Mouse (Mus musculus) C2C12 (cell line): ENCODE data around the gene Wdr74. TPM values are rescaled to one million over a fixed set of nuclear protein-coding genes. Genes with fewer than 3 reads are reported as not detected.
A peak's percentile ranks its signal among the peaks of the same experiment; 100 is the strongest.

Experiments
- H3K27me3 ChIP-seq: one replicate; pipeline ENCODE4 v1.6.1; 2011; ENCODE audit not compliant: control insufficient read depth, insufficient read depth, insufficient read length
- H3K36me3 ChIP-seq: one replicate; pipeline ENCODE4 v1.6.1; 2011; ENCODE audit not compliant: control insufficient read depth, insufficient read depth
- H3K4me3 ChIP-seq: one replicate; pipeline ENCODE4 v1.5.1; 2011; ENCODE audit warnings: mild to moderate bottlenecking, control low read depth; ENCODE audit not compliant: poor library complexity, insufficient read depth, severe bottlenecking
- H3K79me2 ChIP-seq: one replicate; pipeline ENCODE4 v1.6.1; 2011; ENCODE audit not compliant: control insufficient read depth, insufficient read depth
- H3K79me3 ChIP-seq: one replicate; pipeline ENCODE4 v1.6.1; 2011; ENCODE audit warnings: low read depth, control low read depth
- H3ac ChIP-seq: one replicate; pipeline ENCODE3; 2011; ENCODE audit warnings: low read depth; ENCODE audit not compliant: control insufficient read depth, insufficient read length
- CEBPB ChIP-seq: IDR thresholded peaks from one replicate; pipeline ENCODE4 v1.6.1; 2011; ENCODE audit warnings: low read depth, mild to moderate bottlenecking, control low read depth, moderate library complexity
- CTCF ChIP-seq: IDR thresholded peaks from one replicate; pipeline ENCODE4 v1.5.1; 2011; ENCODE audit not compliant: control insufficient read depth, insufficient read depth, insufficient read length
- FOSL1 ChIP-seq: IDR thresholded peaks from one replicate; pipeline ENCODE4 v1.8.0; 2011; ENCODE audit warnings: mild to moderate bottlenecking, low read length; ENCODE audit not compliant: poor library complexity, insufficient read depth, severe bottlenecking
- MAX ChIP-seq: IDR thresholded peaks from one replicate; pipeline ENCODE4 v1.6.1; 2011; ENCODE audit warnings: mild to moderate bottlenecking, control low read depth
- MYOD1 ChIP-seq: IDR thresholded peaks from one replicate; pipeline ENCODE4 v1.6.1; 2011; ENCODE audit warnings: low read depth; ENCODE audit not compliant: control insufficient read depth, insufficient read length
- MYOG ChIP-seq: IDR thresholded peaks from one replicate; pipeline ENCODE4 v1.6.1; 2011; ENCODE audit not compliant: control insufficient read depth, insufficient read length; ENCODE audit errors: extremely low read depth
- USF1 ChIP-seq: IDR thresholded peaks from one replicate; pipeline ENCODE4 v1.6.1; 2011; ENCODE audit warnings: low read depth, mild to moderate bottlenecking, control low read depth, moderate library complexity
- long read RNA-seq, 2 experiments: library from polyadenylated mRNA; unstranded; transcript quantifications; one replicate each; pipeline ENCODE4 v2.0.0; 2019 to 2020
- polyA plus RNA-seq: library from polyadenylated mRNA; unstranded; fragments of >200 nt; fragmentation: generic; extraction: Trizol; gene quantifications from one replicate; pipeline ENCODE4 v1.2.1, GENCODE M21; 2012; ENCODE audit warnings: missing spikeins

The Wdr74 gene
- 116 TPM for polyA plus RNA-seq
- long read RNA-seq, experiment 1, transcript Wdr74-201 (11 exons, 1,204 nt) = major isoform, 22 of 26 reads
- long read RNA-seq, experiment 1, partial matches to known transcripts = 1 of 26 reads
- long read RNA-seq, experiment 1, other reads (novel, unspliced or antisense) = 2 of 26 reads
- long read RNA-seq, experiment 2, transcript Wdr74-201 (11 exons, 1,204 nt) = major isoform, 39 of 45 reads
- long read RNA-seq, experiment 2, partial matches to known transcripts = 0 of 45 reads
- long read RNA-seq, experiment 2, other reads (novel, unspliced or antisense) = 6 of 45 reads

DNA sequence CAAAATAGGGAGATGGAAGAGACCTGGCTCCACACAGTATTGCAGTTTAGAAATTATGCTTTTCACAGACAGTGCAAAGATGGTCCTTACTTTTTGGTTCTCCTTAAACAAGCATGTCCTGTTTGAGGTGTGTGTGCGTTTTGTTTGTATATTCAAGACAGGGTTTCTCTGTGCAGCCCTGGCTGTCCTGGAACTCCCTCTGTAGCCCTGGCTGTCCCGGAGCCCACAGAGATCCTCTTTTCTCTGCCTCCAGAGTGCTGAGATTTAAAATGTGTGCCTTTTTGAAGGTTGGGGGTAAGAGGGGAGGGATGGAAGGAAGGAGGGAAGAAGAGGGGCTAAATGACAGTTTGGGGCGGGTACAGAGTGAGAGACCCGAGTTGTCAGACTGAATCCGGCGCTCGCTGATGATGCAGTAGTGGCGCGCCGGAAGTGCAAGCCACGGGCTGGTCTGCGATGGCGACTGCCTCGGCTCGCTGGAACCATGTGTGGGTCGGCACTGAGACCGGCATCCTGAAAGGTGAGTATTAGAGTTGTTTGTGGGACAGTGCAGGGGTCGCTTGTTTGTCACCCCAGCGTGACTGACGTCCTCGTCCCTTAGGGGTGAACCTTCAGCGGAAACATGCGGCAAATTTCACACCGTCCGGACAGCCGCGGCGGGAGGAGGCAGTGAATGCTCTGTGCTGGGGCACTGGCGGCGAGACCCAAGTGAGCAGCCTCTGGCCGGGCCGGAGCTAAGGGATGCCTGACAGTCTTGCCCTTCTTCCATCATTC lies at the start of gene Wdr74:
Wdr74 (plus strand) TSS at position 439 of the 771 bp plus-strand sequence.
- Histone ChIP-seq H3K79me3 (peaks cover 24% of the 10 kb centered on the region), H3ac (peak within 1 kb of the TSS; percentile 65), H3K79me2 (peaks cover 35% of the 10 kb centered on the region), H3K36me3 (peaks cover 35% of the 10 kb centered on the region), H3K4me3 (peak within 1 kb of the TSS; percentile 90), H3K27me3 (no peaks in the 10 kb centered on the region)
- TF ChIP-seq MYOG = no peak
- TF ChIP-seq MAX = peak; percentile 91
- no peak for TF ChIP-seq USF1

DNA sequence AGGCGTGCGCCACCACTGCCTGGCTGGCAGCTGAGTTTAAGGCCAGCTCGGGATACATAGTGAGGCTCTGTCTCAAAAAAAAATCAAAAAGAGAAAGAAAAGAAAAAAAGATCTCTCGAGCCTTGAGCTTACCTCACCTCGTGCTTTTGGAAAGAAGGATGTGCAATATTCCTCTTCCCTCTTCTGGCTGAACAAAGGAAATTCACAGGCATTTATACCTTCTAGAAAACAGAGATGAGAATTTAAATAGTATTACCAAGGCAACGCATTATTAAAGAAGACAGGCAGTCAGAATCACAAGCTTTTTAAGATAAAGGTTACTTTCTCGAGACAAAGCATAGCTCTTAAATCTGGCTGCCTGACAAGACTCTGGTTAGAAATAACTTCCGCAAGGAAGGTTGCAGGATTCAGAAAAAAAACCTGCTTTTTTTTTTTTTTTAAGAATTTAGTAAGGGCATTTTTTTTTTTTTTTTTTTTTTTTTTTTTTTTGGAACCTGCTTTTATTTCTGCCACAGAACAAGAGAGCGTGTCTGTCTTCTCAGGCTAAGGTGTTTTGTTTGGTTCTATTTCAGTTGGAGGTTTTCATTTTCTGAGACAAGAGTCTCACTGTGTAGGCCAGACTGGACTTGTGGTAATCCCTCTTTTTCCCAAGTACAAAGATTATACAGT lies 43.6 kb upstream of the Wdr74 start:
- H3K79me3 ChIP-seq = no peaks in the 10 kb centered on the region

DNA sequence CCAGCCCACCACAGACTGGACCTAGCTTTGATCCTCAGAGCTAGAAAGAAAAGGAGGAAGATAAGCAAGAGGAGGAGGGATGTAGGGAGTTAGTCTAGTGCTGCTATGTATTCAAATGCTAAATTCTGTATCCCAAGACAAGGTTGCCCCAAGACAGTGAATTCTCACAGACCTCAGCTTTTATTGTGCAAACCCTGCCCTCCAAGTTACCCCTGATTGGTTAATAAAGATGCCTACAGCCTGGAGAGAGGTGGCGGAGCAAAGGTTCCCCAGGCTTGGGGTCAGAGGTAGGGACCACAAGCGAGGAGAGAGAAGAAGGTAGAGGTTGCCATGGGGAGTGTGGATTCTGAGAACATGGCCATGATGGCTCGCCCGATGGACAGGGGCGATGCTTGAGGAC lies 42.9 kb upstream of the Wdr74 start:
- H3K79me2 ChIP-seq = no peaks in the 10 kb centered on the region
- TF ChIP-seq CEBPB (no peak), USF1 (no peak), CTCF (no peak)
- H3K27me3 ChIP-seq = no peaks in the 10 kb centered on the region
- no peaks in the 10 kb centered on the region for H3K79me3 ChIP-seq
- H3ac ChIP-seq = no peak overlapping the region
- H3K36me3 ChIP-seq = no peaks in the 10 kb centered on the region
- H3K4me3 ChIP-seq = no peak overlapping the region

More for the DNA sequence above, 43.6 kb upstream of the Wdr74 start:
- H3K4me3 ChIP-seq = no peak overlapping the region
- no peaks in the 10 kb centered on the region for H3K79me2 ChIP-seq
- H3K27me3 ChIP-seq = no peaks in the 10 kb centered on the region
- H3K36me3 ChIP-seq = no peaks in the 10 kb centered on the region
- TF ChIP-seq CEBPB (no peak), MAX (no peak)
- H3ac ChIP-seq = no peak overlapping the region

DNA sequence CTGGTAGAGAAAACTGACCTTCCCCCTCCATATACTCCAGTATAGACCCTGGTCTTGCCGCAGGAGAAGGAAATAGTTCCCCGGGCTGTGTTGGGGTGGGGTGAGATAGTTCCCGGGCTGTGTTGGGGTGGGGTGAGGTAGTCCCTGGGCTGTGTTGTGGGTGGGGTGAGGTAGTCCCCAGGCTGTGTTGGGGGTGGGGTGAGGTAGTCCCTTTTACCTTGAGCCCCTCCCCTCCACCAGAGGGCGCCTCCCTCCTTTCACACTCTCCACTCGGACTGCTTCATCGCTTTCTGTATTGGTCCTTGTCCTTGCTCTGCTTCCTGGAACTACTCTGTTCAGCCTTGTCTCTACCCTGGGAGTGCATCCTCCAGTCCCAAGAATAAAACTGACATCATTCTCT lies 40.3 kb upstream of the Wdr74 start:
- Histone ChIP-seq H3K27me3 (no peaks in the 10 kb centered on the region), H3ac (no peak overlapping the region), H3K79me2 (no peaks in the 10 kb centered on the region), H3K79me3 (no peaks in the 10 kb centered on the region), H3K4me3 (no peak overlapping the region), H3K36me3 (no peaks in the 10 kb centered on the region)
- no peak for TF ChIP-seq FOSL1
- TF ChIP-seq CTCF = peak; percentile 29

DNA sequence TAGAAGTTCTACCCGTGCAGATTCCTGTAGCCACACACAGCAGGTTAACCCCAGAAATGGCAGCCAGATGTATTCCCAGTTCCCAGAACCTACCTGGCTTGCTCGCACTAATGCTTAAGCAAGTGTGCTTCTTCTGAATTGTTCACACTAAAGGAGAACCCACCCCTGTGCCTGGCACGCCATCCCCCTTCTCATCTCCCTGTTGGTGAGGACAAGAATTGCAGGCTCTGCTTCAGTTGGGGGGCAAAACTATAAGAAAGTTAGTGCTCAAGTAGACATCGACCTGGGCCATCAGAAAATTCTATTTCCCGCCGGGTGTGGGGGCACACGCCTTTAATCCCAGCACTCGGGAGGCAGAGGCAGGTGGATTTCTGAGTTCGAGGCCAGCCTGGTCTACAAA lies 36.0 kb upstream of the Wdr74 start:
- Histone ChIP-seq H3K36me3 (no peaks in the 10 kb centered on the region), H3K4me3 (no peak overlapping the region), H3ac (no peak overlapping the region), H3K79me2 (no peaks in the 10 kb centered on the region), H3K79me3 (no peaks in the 10 kb centered on the region), H3K27me3 (no peaks in the 10 kb centered on the region)
- TF ChIP-seq FOSL1 (no peak), MYOD1 (no peak), MAX (no peak), USF1 (no peak), CTCF (no peak), CEBPB (no peak), MYOG (no peak)

DNA sequence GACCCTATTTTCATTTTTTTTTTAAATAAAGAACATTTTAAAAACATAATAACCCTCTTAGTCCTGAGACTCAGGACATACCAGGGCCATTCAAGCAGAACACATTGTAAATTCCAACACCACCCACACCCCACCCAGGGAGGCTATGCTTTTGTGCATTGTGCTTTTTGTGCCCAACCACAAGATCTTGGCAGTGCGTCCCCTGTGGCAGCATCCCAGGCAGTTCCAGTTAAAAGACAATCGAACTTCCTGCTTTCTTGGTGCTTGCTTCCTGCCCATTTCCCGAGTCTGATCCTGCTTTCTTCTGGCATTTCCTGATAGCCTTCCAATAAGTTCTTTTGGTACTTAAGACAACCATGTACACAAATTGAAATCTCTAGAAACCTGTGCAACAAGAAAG lies 33.2 kb upstream of the Wdr74 start:
- no peak for TF ChIP-seq CTCF
- no peak for TF ChIP-seq CEBPB
- no peak for TF ChIP-seq FOSL1
- no peak for TF ChIP-seq MYOD1
- TF ChIP-seq USF1 = no peak
- TF ChIP-seq MAX = no peak
- no peak for TF ChIP-seq MYOG
- H3K79me2 ChIP-seq = no peaks in the 10 kb centered on the region
- H3ac ChIP-seq = no peak overlapping the region
- no peaks in the 10 kb centered on the region for H3K79me3 ChIP-seq
- no peaks in the 10 kb centered on the region for H3K27me3 ChIP-seq
- H3K36me3 ChIP-seq = peaks cover 13% of the 10 kb centered on the region
- H3K4me3 ChIP-seq = no peak overlapping the region
